Mouse (Mus musculus): ENCODE results near the gene Cep170.

The Cep170 gene

DNA sequence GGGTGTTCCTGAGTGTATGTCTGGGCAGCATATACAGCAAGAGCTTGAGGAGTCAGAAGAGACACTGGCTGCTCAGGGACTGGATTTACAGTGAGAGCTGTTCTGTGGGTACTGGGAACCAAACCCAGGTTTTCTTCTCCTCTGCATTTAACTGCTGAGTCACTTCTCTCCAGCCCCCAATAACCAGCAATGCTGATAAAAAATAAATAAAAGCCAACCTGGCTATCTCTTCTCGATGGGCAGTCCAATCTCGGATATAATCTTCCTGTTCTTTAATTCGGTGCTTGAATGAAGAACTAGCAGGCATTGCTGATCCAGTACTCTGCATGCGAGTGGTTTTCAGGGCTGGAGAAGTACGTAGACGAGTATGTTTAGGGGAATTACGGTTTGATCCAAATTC is 64.2 kb downstream of the Cep170 start:
- no peak for DNase-seq (ENCODE audit: low read depth, low spot score)

GRCm38 (mm10) chr1:176732834-176733233 is 81.0 kb downstream of the Cep170 start:
- DNase-seq (ENCODE audit: low read depth, low spot score) = no peak

GRCm38 (mm10) chr1:176730528-176730927 is 83.3 kb downstream of the Cep170 start:
- DNase-seq (ENCODE audit: low read depth, low spot score) = no peak

- DNase-seq (ENCODE audit: low read depth, low spot score) = no peak
Observed at GRCm38 (mm10) chr1:176727372-176727771, 86.5 kb downstream of the Cep170 start.

- no peak for DNase-seq (ENCODE audit: low read depth, low spot score)
Observed at GRCm38 (mm10) chr1:176724771-176725170, 89.1 kb downstream of the Cep170 start.

DNA sequence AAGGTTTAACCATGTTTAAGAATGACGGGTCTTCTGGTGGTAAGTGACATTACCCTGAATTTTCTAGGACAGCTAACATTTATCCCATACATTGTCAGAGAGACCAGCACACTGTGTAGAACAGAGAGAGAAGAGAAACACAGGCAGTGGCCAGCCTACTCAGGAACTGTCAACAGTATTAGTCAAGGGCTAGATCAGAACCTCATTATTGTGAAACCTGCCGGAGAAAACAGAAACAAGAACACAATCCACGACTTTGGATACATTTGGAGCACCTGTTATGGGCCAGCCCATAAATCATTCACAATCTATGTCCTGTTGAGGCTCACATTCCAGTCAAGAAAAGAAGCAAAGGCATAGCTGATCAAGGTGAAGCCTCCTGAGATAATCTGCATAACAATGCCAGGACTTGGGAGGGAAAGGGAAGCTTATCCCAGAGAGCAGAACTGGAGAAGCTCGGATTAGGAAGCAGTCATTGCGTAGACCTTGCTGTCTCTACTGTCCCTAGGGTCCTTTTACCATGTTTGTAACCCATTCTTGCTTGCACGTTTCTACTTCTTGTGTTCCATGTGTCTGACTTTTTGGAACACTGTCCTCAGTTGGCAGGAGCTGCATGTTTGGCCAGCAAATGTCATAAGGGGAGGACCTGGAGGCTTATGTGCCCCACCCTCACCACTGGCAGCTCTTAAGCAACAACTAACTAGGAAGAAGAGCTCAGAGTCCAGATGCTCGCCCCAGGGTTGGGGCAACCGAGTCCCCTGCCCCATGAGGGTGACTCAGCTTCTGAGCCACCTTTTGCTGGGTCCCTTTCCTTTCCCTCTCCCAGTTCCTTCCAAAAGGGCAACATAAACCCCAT is 89.8 kb downstream of the Cep170 start:
- no peak for DNase-seq (ENCODE audit: low read depth, low spot score)

DNA sequence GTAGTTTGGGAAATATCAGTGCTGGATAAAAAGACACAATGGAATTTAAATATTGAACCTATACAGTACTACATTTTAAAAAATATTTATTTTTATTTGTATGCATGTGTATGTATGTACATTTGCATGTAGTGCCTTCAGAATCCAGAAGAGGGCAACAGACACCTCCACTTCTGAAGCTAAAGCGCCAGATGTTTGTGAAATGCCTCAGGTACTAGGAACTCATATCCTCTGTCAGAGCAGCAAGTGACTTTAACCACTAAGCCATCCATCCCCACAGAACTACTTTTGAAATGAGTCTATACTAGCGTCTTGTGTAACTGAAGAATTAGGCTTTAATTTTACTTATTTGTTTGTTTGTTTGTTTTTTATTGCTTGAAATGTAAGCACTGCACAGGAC is 101.4 kb downstream of the Cep170 start:
- peak; percentile 2 for DNase-seq (ENCODE audit: low read depth, low spot score)

GRCm38 (mm10) chr1:176700226-176700625 is 113.6 kb downstream of the Cep170 start:
- DNase-seq (ENCODE audit: low read depth, low spot score) = no peak

DNA sequence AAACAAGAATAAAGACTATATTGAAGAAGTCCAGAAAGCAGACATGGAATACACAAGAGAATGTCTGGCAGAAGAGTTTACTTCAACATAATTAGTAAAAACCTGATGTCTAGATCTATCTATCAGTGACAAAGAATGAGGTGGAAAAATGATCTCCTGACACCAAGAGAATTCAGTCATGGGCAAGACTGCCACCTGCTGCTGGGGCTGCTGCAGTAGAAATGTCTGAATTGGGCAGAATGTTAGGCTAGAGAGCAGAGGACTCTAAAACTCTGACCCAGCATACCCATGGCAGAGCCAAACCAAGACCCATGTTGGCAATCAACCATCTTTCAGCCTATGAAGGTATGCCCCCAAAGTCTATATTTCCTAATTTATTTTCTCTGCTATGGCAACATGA is 114.1 kb downstream of the Cep170 start:
- DNase-seq (ENCODE audit: low read depth, low spot score) = no peak

DNA sequence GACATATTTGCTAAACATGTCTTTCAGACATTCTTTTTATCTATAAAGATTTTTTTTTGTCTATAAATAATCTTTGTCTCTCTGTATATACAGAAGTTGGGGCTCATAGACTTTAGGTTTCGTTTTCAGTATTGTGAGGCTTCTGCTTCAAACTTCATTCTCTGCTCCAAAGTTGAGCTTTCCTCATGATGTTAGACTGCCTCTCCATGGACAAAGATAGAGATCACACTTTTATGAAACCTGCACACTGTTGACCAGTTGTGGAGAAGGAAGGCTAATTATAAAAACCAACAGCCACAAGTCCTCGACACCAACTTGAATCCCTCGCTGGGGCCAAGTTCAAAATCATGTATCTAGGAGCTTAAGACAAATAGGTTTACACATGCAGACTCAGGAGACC is 115.2 kb downstream of the Cep170 start:
- no peak for DNase-seq (ENCODE audit: low read depth, low spot score)

GRCm38 (mm10) chr1:176697091-176697490 is 116.8 kb downstream of the Cep170 start:
- no peak for DNase-seq (ENCODE audit: low read depth, low spot score)

GRCm38 (mm10) chr1:176691101-176691500 is 122.8 kb downstream of the Cep170 start:
- no peak for DNase-seq (ENCODE audit: low read depth, low spot score)

- DNase-seq (ENCODE audit: low read depth, low spot score) = no peak
Observed at GRCm38 (mm10) chr1:176688251-176688880, 125.5 kb downstream of the Cep170 start.

Measured in c-Kit-negative CD71-positive TER-119-positive erythroid progenitor cells, embryonic 14.5 days (primary cell).